Mouse (Mus musculus) right cerebral cortex, postnatal 14 days (tissue): ENCODE measurements around the gene Neurod4.
A peak's percentile ranks its signal among the peaks of the same experiment; 100 is the strongest.
"Not testable (repeated sequence)": the region's sequence is repeated elsewhere in the genome, so short reads cannot be mapped to it uniquely, and the experiment has no call there.

Source experiments
- DNase-seq: peaks from one replicate; pipeline ENCODE4 v3.0.0; 2022

The Neurod4 gene

DNA sequence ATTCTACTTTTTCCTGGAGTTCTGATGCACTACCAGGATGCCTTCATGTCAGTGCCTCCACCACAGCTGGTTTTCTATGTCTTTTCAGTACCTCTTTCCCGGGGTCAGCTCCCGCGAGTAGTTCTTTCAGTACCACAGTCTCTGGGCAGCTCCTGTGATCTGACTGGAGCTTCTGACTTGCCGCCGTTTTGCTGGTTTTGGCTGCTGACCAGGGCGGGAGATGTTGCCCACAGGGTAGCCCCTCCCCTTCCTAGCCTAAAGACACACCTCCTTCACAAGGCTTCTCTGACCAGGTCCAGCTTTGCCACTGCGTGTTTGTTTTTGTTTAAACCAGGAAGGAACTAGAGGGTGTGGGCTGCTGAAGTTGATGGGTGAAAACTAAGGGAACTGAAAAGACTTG is at the start of gene Neurod4:
Gene Neurod4 (minus strand): TSS at position 175 of the 400 bp plus-strand sequence.
- no peak for DNase-seq

DNA sequence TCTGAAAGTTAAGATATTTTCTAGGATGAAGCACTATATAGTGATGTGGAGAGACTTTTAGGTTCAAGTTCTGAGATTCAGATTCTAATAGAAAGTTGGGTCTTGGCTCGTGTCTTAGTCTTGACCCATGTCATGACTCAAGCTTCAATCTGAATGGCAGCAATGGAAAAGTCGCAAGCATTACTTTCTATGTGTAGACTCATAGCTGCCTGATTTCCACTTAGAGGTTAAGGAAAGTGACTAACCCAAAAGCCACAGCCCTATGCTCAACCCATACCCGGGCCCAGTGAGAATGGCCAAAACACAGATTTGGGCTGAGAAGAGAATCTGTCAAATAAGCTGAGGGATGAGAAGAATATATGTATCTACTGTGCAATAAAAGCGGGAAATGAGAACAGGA is 44.2 kb upstream of the Neurod4 start:
- DNase-seq, result no peak

DNA sequence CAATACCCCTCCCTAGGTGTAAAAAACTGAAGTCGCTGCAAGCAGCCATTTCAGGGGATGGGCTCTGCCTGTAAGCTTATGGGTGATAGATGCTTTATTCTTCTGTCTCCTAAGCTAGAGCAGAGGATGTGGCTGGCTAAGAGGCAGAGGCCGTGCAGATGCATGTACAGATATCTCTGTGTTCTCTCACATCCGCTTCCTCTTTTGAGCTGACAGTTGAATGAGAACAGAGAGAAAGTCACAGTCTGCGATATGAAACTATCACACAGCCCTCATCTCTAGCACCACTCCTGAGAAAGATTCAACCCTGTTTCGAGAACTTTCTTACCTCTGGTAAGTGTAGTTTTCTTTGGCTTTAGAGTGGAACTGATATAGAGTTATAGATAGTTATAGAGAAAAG is 42.6 kb upstream of the Neurod4 start, which contains the start of gene Tespa1:
Gene Tespa1 (plus strand): TSS at position 234 of the 400 bp plus-strand sequence.
- no peak for DNase-seq

GRCm38 (mm10) chr10:130322062-130322461 is 42.0 kb upstream of the Neurod4 start:
- no peak for DNase-seq

GRCm38 (mm10) chr10:130320715-130321114 is 40.7 kb upstream of the Neurod4 start:
- no peak for DNase-seq

GRCm38 (mm10) chr10:130318720-130319119 is 38.7 kb upstream of the Neurod4 start:
- no peak for DNase-seq

GRCm38 (mm10) chr10:130315846-130316245 is 35.8 kb upstream of the Neurod4 start:
- no peak for DNase-seq

DNA sequence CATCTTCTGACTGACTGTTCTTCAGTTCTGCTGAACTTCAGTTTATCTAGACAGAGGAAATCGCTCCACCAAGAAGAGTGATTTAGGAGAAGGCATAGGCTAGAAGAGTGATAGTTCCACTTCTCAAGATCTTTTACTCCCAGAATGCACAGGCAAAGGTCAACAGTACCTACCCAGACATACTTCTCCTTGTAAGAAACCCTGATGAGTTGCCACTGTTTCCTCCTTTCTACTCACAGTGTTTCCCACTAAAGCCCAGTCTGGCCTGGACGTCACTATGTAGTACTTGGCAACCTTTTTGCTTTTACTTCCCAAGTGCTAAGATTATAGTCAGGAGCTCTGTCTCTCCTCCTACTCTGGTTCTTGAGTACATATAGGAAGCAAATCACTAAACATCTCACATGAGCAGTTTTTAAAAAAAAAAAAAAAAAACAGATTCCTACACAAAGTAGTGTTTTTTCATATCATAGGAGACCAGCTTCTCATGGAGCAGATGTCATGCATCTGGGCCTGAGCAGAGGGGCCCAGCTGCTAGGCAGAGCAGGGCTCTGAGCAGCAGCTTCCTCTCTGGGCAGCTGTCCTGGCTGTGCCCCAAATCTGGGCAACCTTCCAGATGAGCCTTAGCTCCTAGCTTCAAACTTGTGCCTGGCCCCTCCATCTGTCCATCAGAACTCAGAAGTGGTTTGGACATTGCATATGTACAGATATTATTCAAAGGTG is 34.2 kb upstream of the Neurod4 start:
- peak; percentile 9 for DNase-seq

DNA sequence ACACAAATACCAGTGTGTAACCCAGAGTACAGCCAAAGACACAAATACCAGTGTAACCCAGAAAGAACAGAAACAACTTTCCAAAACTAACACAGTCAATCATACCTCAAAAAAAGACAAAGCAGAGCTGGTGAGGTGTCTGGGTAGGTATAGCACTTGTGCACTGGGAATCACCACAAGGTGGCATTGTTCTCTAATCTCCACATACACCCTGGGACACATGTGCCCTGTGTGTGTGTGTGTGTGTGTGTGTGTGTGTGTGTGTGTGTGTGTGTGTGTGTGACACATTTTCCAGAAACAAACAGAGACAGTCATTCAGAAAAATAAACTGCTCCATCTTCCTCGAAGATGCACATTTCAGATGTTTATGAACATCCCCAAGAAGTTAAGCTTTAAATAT is 33.5 kb upstream of the Neurod4 start:
- DNase-seq, result no peak

DNA sequence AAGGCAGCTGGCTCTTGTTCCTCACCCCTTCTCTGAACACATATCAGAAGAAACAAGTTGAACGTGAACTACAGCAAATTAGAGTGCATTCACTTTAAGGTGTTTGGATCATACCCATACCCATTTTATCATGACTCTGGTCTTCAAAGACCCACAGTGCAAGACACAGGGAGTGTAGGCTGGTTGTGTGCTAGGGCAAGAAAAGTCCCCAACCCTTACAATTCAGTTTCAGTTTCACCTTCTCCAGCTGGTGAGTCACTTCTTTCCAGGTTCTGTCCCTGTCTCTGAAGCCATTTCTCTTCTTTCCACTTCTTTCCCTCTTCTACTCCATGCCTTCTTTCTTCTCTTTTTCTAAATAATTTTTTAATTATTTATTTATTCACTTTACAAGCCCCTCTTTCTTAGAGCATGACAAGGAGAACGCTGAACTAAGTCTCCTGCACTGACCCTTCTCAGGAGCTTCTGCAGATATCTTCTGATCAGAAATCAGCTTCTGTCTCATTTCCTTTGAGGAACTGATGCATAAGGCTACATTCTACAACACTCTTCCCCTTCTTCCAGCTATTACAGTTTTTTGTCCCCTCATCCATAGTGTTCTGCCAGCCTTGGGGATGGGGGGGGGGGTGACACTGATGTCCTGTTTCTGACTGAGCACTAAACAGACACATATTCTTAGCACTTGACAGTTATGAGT is 31.6 kb upstream of the Neurod4 start:
- no peak for DNase-seq

DNA sequence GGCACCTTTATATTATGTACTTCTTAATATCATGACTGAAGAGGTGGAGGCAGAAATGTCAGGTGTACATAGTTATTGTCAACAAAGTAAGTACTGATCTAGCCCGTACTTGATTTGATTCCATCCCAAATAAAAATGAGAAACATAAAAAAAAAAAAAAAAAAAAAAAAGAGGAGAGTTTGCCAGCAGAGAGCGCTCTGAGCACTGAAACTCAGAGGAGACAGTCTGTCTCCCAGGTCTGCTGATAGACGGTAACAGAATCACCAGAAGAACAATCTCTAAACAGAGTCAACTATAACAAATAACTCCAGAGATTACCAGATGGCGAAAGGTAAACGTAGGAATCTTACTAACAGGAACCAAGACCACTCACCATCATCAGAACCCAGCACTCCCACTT is 24.1 kb upstream of the Neurod4 start:
- not testable (repeated sequence) for DNase-seq

DNA sequence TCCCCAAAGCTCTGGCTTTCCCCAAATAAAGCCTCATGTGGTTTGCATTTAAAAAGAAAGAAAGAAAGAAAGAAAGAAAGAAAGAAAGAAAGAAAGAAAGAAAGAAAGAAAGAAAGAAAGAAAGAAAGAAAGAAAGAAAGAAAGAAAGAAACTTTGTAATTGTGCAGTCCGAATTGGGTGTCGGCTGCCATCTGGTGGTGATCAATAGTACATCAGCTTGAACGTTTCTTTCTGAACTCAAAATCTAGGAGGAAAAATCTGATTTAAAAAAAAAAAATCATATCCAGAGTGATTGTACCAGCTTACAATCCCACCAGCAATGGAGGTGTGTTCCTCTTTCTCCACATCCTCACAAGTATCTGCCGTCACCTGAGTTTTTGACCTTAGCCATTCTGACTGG is 18.7 kb upstream of the Neurod4 start:
- peak; percentile 19 for DNase-seq

DNA sequence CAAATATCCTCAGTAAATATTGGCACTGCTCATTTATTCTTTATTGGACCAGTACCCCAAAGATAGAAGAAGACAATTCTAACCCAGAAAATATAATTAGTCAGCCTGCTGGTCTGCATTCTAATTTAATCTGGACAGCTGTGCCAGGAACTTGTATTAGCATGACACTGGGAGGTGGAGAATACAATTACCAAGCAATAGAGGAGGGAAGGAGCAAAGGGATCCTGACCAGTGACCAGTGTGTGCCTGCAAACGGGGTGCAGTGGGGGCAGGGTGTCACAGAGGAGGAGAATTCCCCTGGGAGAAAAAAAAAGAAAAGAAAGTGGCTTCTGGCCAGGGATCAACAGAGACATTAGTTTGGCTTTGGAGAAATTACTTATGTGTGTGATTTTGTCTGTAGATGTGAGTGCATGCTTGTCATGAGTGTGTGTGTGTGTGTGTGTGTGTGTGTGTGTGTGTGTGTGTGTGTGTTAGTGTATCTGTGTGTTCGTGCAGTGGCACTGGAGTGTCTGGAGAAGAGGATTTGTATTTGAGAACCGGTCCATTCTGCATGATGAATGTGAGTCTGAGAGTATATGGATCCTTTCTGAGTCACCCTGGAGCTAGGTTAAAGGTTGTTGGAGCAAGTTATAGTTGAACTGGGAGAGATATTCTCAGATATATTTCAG is 13.8 kb upstream of the Neurod4 start:
- no peak for DNase-seq

- no peak for DNase-seq
Measured at GRCm38 (mm10) chr10:130288007-130288406, 8.0 kb upstream of the Neurod4 start.

DNA sequence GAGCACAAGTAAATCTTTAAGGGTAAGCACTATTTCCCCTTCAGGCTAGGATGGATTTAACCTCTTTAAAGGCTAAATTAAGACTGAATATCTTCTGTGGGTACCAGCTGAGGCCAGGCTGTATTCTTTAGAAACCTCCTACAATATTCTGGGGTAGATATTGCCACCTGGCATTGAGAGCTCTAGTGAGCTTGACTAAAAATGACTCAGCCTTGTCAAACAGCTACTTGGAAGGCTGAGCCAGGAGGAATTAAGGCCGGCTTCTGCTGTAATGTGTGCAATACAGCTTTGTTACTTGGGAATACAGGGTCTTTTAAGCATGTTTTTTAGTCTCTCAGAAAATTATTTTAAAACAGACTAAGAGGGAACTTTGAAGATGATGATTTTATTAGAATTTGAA is 7.2 kb upstream of the Neurod4 start:
- DNase-seq, result no peak

GRCm38 (mm10) chr10:130281982-130282449 is 2.0 kb upstream of the Neurod4 start:
- DNase-seq, result no peak

DNA sequence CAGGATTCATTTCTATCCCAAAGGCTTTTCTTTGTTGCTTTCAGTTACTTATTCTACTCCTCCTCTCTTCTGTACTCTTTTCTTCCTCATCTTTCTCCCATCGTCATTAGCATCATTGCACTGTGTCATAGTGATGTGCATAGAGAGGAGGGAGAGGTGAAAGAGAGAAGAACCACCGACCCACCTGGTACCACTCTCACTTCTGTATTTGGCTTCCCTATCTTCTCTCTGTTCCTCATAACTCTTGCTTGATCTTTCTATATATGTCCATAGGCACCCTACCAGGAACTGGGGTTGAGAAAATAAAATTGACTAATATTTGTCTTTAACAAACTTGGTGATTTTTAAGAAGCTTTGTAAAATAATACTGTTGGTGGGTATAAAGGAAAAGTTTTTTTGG is 3.5 kb downstream of the Neurod4 start:
- no peak for DNase-seq

- no peak for DNase-seq
Measured at GRCm38 (mm10) chr10:130275759-130276158, 4.3 kb downstream of the Neurod4 start.

GRCm38 (mm10) chr10:130263203-130263602 is 16.8 kb downstream of the Neurod4 start:
- DNase-seq, result peak; percentile 15

GRCm38 (mm10) chr10:130259483-130259882 is 20.6 kb downstream of the Neurod4 start:
- DNase-seq, result no peak

DNA sequence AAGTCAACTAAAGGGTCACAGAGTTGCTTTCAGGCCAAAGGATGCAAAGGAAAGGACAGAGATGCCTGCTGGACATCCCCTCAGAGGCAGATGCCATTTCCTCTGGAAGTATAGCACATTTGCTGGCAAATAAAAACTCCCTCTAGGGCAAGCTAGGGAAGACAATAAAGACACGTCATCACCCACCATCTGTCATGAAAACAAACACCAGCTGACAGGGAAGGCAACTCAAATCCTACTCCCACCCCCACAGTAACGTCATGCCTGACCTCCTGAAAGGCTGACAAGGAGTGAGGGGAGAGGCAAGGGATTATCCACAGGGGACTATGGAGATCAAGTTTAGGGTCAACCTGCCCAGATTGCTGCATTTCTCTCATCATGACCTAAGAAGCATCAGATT is 35.8 kb downstream of the Neurod4 start:
- DNase-seq, result no peak

- no peak for DNase-seq
Measured at GRCm38 (mm10) chr10:130238318-130239209, 41.5 kb downstream of the Neurod4 start.

- DNase-seq, result no peak
Measured at GRCm38 (mm10) chr10:130234576-130234975, 45.5 kb downstream of the Neurod4 start.
